Mouse (Mus musculus) T-helper 17 cell (primary cell): ENCODE data around the gene Mpst.

Experiments used
- in situ Hi-C, 2 experiments: fragments of 300-600 bp; cut with MboI, MseI; formaldehyde crosslinking; loops; 1 replicate in 1 of 2; 2 replicates in 1 of 2; pipeline ENCODE4 v1.15.1; 2025; ENCODE audit warnings: high pct_unique_total_duplicates in 2 of 2

Mpst gene

DNA sequence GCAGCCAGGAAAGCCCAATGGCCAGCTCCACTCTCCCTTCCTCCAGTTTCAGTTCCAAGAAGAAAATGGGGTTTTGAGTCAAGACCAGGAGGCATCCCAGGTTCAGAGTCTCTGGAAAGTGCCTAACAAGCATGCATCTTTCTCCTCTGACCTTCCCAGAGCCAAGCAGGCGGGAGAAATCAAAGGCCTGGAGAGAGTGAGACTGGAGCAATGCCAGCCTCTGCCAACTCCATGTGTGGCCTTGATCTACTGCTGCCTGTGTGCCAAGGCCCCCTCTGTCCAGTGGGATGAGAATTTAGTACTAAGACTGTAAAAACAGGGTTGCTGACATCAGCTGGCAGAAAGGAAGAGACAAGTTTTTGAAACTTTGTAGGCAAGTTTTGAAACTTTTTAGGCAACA lies 2.3 kb upstream of the Mpst start:
- in situ Hi-C loops: no loop called here

DNA sequence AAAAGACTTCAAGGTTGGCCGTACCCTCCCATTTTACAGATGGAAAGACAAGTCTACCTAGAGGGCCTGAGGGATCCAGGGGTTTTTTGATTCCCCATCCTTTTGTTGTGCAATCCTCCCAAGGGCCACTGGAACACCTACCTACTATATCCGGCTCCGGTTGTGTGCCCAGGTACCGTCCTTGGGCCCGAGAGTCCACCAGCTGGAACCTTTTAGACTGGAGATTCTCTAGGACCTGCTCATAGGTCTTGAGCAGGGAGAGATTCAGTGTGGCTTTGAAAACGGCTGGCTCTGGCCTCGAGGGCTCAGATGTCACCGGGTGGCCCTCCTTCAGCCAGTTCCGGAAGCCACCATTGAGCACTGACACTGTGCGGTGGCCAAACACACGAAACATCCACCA lies 1.1 kb upstream of the Mpst start:
- in situ Hi-C loops: no loop called here

DNA sequence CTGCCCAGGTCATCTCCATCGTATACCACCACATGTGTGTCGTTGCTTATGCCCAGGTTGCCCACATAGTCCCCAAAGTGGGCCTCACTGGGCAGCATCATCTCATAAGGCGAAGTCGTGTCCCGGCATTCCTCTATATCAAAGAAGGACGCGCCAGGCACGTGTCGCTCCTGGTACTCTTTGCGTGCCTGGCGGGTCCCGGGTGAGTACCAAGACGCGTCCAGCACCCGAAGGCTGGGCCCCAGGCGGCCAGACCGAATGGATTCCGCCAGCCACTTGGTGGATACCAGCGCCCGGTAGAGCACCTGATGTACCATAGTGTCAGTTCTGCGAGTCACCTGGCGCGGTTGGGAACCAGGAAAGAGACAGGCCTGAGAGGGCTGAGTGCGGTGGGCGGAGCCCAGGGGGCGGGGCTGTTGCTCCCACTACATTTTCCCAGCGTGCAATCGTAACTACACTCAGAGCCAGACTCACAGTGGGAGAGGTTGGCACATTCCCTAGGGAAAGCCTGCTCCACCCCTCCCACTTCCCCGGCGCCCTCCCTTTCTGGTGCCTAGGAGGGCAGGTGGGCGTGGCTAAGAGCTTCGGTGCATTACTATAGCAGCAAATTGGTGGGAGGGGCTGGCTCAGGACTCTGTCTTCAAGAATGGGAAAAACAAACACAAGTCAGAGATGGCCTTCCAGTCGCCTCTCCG lies 552 bp upstream of the Mpst start, which contains the start of gene Tst:
TSS of gene Tst (minus strand) at position 391 of the 695 bp plus-strand sequence.
- in situ Hi-C loops: no loop called here

DNA sequence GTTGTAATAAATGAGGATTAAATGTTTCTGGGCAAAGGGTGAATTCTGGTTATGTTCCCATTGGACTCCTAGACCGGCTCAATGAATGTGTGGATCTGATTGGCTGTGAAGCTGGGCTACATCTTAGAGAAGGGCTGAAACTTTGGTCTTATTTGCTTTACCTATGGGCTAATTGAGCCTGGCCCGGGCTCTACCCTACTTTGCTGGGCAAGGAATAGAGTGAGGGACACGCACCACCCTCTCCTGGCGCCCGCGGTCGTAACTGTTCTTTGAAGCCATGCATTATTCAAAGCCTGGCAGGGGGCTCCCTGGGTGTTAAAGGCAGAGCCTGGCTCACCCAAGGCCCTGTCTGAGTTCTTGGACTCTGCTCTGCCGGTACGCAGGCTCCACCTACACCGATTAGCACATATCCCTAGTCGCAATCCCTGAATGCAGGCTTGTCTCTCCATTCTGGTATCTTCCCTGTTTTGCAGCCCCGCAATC lies 3.4 kb downstream of the Mpst start:
- in situ Hi-C loops: no loop called here

DNA sequence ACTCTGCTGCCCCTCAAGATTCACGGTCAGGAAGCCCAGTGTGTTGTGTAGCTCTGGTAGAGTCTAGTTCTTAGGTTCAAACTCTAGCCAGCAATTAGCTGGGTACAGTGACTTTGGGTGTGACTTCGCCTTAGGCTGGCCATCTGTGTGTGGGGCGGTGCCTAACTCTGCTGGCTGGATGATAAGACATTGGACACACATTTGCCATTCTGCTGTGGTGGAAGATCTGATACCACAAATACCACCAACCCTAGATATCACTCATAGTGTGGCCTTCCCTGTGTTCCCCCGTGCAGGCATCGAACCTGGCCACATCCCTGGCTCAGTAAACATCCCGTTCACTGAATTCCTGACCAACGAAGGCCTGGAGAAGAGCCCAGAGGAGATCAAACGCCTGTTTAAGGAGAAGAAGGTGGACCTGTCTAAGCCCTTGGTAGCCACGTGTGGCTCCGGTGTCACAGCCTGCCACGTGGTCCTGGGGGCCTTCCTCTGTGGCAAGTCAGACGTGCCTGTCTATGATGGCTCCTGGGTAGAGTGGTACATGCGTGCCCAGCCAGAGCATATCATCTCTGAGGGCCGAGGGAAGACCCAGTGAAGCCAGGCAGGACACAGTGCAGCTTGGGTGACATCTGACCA lies 7.0 kb downstream of the Mpst start:
- in situ Hi-C loops: no loop called here

DNA sequence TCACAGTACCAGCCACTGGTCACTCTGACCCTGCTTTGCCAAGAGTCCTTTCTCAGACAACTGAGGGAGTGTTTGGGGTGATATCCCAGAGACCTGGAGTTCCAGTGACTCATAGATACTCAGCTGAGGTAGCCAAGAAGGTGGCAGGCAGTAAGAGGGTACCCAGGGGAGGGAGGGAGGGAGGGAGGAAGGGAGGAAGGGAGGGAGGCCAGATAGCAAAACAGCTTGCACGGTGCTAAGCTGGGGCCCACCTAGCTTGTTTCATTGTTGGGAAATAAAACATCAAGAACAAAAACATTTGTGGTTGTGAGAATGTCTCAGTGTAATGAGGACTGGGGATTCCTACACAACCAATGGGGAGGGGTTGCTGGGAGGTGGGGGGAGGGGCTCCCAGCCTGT lies 7.5 kb downstream of the Mpst start:
- in situ Hi-C loops: no loop called here

DNA sequence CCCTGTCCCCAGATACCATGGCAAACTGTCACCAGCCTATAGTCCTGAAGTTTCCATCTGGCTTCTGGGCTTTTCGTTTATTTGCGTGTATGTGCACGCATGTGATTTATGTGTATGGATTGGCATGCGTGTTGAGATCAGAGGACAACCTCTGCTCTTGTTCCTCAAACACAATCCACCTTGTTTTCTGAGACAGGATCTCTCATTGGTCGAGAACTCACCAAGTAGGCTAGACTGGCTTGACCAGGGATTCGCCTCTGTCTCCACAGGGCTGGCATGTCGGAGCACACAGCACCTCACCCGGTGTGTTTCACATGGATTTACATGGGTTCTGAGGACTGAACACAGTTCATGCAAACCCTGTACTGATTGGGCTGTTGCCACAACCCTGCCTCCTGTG lies 7.9 kb downstream of the Mpst start:
- in situ Hi-C loops: no loop called here

DNA sequence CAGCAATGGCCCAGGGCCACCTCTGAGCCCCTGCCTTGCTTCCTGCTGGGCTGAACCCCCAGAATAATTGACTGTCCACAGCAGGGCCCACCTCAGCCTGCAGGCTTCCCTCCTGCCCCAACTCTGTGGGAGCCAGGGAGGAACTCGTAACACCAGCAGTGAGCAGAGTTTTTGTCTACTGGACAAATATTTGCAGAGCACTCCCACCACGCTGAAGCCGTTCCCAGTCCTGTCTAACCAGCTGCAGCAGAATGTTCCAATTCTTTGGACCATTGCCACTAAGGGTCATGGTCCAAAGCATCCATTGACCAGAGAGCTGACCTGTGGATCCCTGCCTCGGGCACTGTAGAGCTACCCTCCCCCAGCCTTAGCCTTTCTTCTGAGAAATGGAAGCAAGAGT lies 10.7 kb downstream of the Mpst start:
- in situ Hi-C loops: no loop called here

DNA sequence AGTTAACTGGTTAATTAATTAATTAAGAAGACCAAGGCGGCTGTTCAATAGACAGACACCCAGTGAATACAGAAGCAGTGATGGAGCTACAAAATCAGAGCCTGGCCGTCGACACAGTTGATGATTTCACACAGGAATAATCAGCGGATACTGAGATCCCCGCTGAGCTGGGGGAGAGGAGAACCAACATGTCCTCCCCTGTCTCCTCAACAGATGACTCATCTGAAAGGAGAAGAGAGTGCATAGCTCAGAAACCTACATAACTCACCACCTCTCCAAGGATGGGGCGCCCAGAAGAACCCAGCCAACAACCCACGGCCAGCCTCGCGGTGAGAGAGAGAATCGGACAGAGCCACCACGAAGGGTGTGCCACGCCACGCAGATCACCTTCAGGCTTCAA lies 14.2 kb downstream of the Mpst start:
- in situ Hi-C loops: no loop called here

DNA sequence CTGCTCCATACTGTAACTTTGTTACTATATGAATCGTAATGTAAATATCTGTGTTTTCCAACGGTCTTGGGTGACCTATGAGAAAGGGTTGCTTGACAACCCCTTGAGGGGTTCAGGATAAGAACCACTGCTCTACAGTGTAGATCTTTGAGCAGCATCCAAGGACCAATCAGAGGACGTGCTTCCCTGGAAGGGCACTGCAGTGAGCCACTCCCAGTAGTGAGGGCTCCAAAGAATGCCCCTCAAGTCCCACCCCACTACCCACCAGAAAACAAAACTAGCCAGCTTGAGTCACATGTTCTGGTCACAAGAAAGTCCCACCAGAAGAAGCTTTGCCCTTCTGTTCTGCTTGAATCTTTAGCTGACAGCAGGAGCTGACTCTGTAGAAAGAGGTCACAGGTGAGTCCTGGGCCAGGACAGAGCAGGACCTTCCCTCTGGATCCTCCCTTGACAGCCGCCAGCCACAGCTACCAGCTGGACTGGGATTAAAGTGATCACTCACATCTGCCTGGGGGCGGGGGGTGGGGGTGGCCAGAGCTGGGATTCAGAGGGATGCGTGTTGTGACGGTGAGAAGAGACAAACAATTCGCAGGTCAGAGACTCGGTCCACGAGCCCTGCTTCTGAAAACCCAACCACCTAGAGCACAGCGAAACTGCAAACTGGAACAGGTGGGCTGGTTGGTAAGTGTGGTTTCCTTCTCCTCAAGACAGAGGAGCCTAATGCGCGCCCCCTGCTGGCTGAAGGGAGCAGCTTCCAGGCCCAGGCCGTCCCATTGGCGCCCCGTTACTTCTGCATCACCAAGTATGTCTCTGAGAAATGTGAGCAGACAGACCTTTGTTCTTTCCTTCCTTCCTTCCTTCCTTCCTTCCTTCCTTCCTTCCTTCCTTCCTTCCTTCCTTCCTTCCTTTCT lies 16.1 kb downstream of the Mpst start:
- in situ Hi-C loops: no loop called here

DNA sequence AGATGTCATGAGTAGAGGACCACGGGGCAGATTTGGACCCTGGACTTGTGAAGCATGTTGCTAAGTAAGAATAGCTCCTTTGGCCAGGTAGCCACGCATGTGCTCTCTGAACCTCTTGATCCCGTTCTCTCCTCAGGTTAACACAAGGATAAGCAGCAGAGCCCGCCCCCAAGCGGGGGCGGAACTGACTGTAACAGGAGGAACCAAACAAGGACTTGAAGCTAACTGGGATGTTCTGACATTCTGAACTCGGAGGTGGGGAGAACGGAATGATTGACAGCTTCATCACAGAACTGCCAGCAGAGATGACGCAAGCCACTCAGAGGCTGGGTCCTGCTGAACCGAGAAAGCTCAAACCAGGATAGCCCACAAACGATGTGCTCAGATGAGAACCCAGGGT lies 18.3 kb downstream of the Mpst start:
- in situ Hi-C loops: no loop called here

DNA sequence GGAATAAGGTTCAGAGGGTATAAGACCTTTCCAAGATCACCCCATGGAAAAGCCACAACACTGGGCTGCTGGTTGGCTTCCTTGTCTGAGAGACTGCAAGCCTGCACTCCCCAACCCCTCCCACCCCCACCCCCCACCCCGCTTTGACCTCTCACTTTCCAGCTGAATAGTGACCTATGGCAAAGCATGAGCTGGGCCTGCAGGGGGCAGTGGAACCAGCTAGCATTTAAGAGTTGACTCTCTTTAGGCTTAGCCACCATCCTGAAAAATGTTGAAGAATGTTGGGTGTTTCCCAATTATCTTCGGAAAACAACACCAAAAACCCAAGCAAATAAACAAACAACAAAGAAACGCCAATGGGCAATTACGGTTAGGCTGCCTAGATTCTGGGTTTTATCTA lies 19.0 kb downstream of the Mpst start:
- in situ Hi-C loops: no loop called here

DNA sequence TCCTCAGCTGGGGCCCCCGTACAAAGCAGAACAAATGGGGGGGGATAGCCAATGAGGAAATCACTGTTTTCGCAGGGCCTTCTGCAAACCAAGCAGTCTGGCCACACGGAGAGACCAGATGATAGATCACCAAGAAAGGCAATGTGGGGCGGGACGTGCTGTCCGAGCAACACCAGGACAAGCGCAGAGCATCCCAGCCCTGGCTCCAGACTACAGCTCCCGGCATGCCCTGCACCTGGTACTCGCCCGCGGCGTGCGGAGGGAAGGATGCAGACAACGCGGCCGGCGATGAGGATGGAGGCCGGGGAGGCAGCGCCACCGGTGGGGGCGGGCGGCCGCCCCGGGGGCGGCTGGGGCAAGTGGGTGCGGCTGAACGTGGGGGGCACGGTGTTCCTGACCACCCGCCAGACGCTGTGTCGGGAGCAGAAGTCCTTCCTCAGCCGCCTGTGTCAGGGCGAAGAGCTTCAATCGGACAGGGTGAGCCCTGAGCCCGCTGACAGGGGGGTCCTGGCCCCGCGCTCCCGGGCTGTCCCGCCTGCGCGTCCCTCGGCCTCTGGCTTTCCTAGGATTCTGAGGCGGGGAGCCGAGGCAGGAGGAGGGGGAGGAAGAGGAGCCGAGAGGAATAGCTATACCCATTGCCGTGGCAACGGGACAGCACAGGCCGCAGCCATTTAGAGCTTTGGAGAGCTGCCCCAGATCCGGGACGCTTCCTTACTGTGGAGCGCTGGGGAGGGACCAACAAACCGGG lies 22.3 kb downstream of the Mpst start, which contains the start of gene Kctd17:
TSS of gene Kctd17 (plus strand) at position 174 of the 748 bp plus-strand sequence.
- in situ Hi-C loops: no loop called here

DNA sequence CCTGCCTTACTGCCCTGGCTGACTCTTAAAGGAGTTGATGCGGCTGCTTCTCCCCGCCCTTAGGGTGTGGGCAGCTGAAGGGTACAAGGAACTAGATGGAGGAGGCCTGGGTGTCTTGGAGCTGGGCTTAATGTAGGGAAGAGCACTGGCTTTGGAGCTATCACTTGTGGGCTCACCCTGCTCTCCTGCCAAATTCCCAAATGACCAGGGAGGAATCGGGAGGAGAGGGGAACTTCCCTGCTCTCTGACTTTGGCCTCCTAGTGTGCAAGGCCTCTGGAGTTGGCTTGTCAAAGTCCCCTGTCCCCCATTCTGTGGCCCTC lies 22.9 kb downstream of the Mpst start:
- in situ Hi-C loops: no loop called here

DNA sequence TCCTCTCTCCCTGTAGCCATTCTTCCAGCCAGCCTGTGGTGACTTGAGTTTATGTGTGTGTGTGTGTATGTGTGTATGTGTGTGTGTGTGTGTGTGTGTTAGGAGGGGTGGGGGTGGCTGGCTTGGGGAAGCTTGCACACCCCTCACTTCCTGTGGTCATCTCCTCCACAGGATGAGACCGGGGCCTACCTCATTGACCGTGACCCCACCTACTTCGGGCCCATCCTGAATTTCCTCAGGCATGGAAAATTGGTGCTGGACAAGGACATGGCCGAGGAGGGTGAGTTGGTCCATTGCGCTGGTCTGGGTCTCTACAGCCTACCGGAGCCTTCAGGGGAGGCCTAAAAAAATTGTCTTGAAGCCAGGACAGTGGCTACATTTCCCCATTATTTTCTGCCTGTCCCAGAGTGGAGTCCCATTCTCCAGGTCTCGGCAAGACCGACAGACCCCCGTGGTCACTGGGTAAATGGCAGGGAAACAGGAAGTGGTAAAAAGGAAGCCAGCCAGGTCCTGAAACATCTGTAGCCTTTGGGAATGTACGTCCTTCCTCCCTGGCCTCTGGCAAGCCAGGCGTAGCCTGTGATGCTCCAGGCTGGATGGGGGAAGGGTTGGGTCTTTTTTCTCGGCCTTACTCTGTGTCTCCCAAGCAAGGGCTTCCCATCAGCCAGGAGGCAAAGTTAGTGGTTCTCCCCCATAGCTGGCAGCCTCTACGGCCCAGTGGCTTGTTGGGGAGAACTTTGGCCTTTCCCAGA lies 23.8 kb downstream of the Mpst start:
- in situ Hi-C loops: no loop called here

DNA sequence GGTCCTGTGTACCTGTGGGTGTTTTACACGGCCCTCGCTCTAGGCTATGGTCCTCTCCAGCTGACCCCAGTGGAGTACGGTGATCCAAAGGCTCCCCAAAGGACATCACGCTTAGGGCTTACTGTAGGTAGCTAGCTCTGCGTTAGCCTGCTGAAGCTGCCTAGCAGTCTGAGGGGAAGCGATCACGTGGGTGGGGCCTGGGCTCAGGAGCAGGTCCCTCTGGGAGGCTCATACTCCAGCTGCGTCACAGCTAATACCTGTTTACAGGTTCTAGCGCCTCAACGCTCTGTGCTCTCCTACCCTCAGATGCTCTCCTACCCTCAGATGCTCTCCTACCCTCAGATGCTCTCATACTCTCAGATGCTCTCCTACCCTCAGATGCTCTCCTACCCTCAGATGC lies 24.7 kb downstream of the Mpst start:
- in situ Hi-C loops: no loop called here

DNA sequence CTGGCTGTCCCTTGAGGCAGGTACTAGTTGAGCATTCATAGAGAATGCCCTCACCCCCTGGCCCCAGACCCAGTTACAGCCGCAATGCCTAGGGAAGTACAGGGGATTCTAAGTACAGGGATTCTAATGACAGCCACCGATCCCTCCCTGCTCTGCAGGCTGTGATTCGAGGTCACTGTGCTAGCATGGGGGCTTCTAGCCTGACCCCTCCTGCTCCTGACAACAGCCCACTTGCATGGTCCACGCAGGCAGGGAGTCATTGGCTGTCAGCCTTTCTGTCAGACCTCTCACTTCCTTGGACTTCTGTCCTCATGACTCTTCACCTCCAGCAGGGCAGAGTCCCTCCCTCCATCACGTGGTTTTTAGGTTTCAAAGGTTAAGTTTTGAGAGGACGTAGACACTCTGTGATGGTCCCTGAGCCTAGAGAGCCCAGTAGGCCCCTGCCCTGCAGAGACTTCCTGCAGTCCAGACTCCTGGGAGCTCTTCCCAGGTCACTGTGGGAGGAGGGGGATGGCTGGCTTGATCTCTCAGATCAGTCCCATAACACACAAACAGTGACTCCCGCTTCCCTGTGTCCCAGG lies 25.4 kb downstream of the Mpst start:
- in situ Hi-C loops: no loop called here

DNA sequence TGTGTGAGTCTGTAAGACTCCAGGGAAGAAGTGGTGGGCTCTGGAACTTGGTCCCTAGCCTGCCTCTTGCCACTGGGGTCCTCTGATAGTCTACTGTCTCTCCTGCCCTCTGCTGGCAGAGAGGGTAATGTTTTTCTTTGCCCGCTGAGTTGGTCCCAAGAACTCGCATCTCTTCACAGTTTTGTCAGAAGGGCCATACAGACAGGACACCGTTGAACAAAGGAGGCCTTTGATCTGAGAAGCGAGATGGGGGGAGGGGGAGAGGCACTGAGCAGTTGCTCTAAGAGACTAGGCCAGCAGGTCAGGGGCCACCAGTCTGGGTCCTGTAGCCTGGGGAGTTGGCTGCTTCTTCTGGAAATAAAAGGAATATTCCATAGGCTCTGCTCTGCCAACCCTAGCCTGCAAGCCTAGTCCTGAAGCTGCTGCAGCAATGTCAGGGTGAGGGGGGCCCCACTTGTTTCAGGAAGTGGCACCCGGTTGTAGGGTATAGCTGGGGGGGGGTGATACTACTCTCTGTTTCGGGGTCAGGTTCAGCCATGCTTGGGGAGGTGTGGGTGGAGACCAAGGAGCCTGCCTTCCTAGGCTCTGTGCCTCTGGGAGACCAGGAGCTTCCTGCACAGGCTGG lies 28.8 kb downstream of the Mpst start:
- in situ Hi-C loops: no loop called here

DNA sequence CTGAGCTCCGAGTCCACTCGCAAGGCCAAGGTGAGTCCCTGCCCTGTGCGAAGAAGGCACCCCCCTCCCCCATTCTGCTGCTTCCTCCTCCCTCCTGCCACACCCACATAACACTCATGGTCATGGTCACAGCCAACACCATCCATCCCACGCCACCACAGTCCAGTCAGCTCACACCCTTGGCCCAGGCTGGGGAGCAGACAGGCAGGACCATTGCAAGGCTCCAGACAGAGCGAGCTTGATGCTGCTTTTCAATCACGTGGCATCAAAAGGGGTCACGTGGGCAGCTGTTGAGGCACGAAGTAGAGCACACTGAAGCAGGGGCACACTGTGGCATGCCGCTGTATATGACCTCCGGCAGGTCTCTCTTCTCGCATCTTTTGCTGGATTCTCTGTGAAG lies 29.5 kb downstream of the Mpst start:
- in situ Hi-C loops: no loop called here
